Mouse (Mus musculus): ENCODE data around the gene Eml2. TPM values are rescaled to one million over a fixed set of nuclear protein-coding genes. Genes with fewer than 3 reads are reported as not detected.
A peak's percentile ranks its signal among the peaks of the same experiment; 100 is the strongest.

The Eml2 gene
- polyA plus RNA-seq, 1 experiment from 2014 or later: 17.9 TPM

- TF ChIP-seq EP300 (IDR thresholded peaks at IDR 0.05) (no peak), CTCF (IDR thresholded peaks at IDR 0.05) (no peak)
- peak; percentile 66 for ATAC-seq
- Histone ChIP-seq H3K36me3 (ENCODE audit: insufficient read depth, low read length) (no peaks in the 10 kb centered on the region), H3K4me2 (replicated peaks; ENCODE audit: low read depth, low read length) (no peak overlapping the region), H3K4me1 (ENCODE audit: insufficient read depth, low read depth, low read length) (no peaks in the 10 kb centered on the region), H3K9ac (replicated peaks; ENCODE audit: low read depth) (no peak overlapping the region), H3K27ac (ENCODE audit: low read length) (no peak overlapping the region), H3K4me3 (ENCODE audit: low read depth, low read length) (no peak overlapping the region), H3K9me3 (ENCODE audit: low read length) (no peaks in the 10 kb centered on the region), H3K27me3 (replicated peaks; ENCODE audit: insufficient read depth, low read length) (no peaks in the 10 kb centered on the region)
- WGBS: 6% methylated on average over 2 of the region's 3 CpGs
- DNase-seq (ENCODE audit: low spot score): no peak
Observed at GRCm38 (mm10) chr7:19217944-19218343, 41.7 kb downstream of the Eml2 start.

GRCm38 (mm10) chr7:19220061-19220460 lies 43.8 kb downstream of the Eml2 start:
- Histone ChIP-seq H3K36me3 (ENCODE audit: insufficient read depth, low read length) (no peaks in the 10 kb centered on the region), H3K4me3 (ENCODE audit: low read depth, low read length) (no peak overlapping the region), H3K9ac (replicated peaks; ENCODE audit: low read depth) (no peak overlapping the region), H3K4me1 (ENCODE audit: insufficient read depth, low read depth, low read length) (no peaks in the 10 kb centered on the region), H3K27me3 (replicated peaks; ENCODE audit: insufficient read depth, low read length) (no peaks in the 10 kb centered on the region), H3K4me2 (replicated peaks; ENCODE audit: low read depth, low read length) (no peak overlapping the region), H3K27ac (ENCODE audit: low read length) (no peak overlapping the region), H3K9me3 (ENCODE audit: low read length) (no peaks in the 10 kb centered on the region)
- WGBS: 59% methylated on average over 3 of the region's 3 CpGs
- ATAC-seq (no peak), DNase-seq (ENCODE audit: low spot score) (no peak)
- no peak for TF ChIP-seq EP300 (IDR thresholded peaks at IDR 0.05)
- TF ChIP-seq CTCF (IDR thresholded peaks at IDR 0.05): peak; percentile 22; the same call in 1 of the 2 replicates

- no peak overlapping the region for H3K4me3 ChIP-seq (ENCODE audit: low read depth, low read length)
- TF ChIP-seq CTCF (IDR thresholded peaks at IDR 0.05): no peak
- TF ChIP-seq EP300 (IDR thresholded peaks at IDR 0.05): no peak
- ATAC-seq: no peak
- DNase-seq (ENCODE audit: low spot score): no peak
- H3K4me1 ChIP-seq (ENCODE audit: insufficient read depth, low read depth, low read length): peaks cover 5% of the 10 kb centered on the region; the same call in 1 of the 2 replicates
- no peak overlapping the region for H3K4me2 ChIP-seq (replicated peaks; ENCODE audit: low read depth, low read length)
- H3K27me3 ChIP-seq (replicated peaks; ENCODE audit: insufficient read depth, low read length): no peaks in the 10 kb centered on the region
- no peaks in the 10 kb centered on the region for H3K9me3 ChIP-seq (ENCODE audit: low read length)
- H3K36me3 ChIP-seq (ENCODE audit: insufficient read depth, low read length): no peaks in the 10 kb centered on the region
- WGBS: 89% methylated on average over 16 of the region's 16 CpGs
- H3K27ac ChIP-seq (ENCODE audit: low read length): no peak overlapping the region
- H3K9ac ChIP-seq (replicated peaks; ENCODE audit: low read depth): no peak overlapping the region
Observed at GRCm38 (mm10) chr7:19222189-19222588, 46.0 kb downstream of the Eml2 start.

GRCm38 (mm10) chr7:19222875-19223274 lies 46.7 kb downstream of the Eml2 start:
- Histone ChIP-seq H3K27ac (ENCODE audit: low read length) (no peak overlapping the region), H3K4me3 (ENCODE audit: low read depth, low read length) (no peak overlapping the region), H3K9me3 (ENCODE audit: low read length) (no peaks in the 10 kb centered on the region), H3K9ac (replicated peaks; ENCODE audit: low read depth) (no peak overlapping the region), H3K4me1 (ENCODE audit: insufficient read depth, low read depth, low read length) (peaks cover 5% of the 10 kb centered on the region; the same call in 1 of the 2 replicates), H3K27me3 (replicated peaks; ENCODE audit: insufficient read depth, low read length) (no peaks in the 10 kb centered on the region), H3K4me2 (replicated peaks; ENCODE audit: low read depth, low read length) (no peak overlapping the region), H3K36me3 (ENCODE audit: insufficient read depth, low read length) (no peaks in the 10 kb centered on the region)
- TF ChIP-seq EP300 (IDR thresholded peaks at IDR 0.05) (no peak), CTCF (IDR thresholded peaks at IDR 0.05) (no peak)
- ATAC-seq: no peak
- DNase-seq (ENCODE audit: low spot score): no peak
- 81% methylated on average over 14 of the region's 14 CpGs for WGBS

DNA sequence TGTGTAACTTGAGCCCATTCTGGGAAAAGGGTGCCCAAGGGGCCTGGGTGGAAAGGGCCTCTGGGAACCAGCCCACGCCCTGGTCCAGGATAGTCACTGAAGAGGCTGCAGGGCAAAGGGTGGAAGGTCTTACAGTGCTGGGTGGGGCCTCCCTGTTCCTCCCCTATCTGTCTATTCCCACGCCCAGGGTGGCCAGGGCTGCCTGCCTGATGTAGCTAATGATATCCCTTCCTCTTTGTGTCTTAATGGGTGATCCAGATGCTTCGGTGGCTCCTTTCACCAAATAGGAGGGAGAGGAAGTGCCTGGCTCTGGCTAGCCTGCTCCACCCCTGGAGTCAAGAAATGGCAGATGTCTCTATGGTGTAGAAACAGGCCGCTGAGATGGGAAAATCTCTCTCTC lies 48.7 kb downstream of the Eml2 start:
- no peaks in the 10 kb centered on the region for H3K36me3 ChIP-seq (ENCODE audit: insufficient read depth, low read length)

DNA sequence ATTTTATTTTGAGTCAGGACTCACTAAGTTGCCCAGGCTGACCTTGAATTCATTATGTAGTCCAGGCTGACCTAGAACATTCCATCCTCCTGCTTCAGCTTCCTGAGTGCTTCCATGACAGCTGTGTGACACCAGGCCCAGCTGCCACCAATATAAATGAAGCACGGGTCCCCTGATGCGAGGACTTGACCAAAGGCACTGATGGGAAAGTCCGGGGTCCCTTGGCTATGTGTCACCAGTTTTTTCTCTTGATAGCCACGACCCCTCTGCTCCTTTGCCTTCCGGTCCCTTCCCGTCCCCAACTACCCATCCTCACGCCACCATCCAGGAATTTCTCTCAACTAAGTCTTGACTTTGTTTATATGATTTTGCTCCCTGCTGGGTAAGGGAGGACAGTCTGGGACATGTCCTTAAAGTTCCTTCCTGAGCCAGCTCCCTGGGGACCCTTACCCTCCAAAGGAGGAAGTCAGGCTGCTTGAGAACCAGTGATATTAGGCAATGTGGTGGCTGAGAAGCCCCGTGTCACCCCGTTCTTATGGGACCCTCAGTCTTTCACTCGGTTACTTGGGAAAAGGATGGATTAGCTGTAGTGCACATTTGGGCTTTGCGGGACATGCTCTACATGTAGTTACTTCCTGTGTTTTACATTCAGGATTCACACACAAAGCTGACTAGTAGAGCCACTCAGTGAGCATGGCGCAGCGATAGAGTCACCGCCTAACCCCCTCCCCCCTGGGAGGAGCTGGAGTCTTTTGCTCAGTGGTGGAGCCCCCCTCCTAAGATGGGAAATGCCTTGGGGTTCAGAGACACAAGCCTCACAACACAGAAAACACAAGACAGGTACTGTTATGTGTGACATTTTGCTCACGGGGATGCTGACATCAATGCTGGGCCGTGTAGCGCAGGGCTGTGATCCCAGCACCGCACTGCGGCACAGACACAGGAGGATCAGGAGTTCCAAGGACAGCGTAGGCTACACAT lies 50.9 kb downstream of the Eml2 start:
- H3K27ac ChIP-seq (ENCODE audit: low read length): peak overlapping the region; percentile 96
- TF ChIP-seq EP300 (IDR thresholded peaks at IDR 0.05) (no peak), CTCF (IDR thresholded peaks at IDR 0.05) (no peak)
- peak; percentile 2 for ATAC-seq
- DNase-seq (ENCODE audit: low spot score): peak; percentile 76
- 9% methylated on average over 20 of the region's 20 CpGs for WGBS
- no peaks in the 10 kb centered on the region for H3K36me3 ChIP-seq (ENCODE audit: insufficient read depth, low read length)
- peak overlapping the region; percentile 64 for H3K4me3 ChIP-seq (ENCODE audit: low read depth, low read length)
- peak overlapping the region; percentile 68 for H3K9ac ChIP-seq (replicated peaks; ENCODE audit: low read depth)
- no peaks in the 10 kb centered on the region for H3K9me3 ChIP-seq (ENCODE audit: low read length)
- no peaks in the 10 kb centered on the region for H3K27me3 ChIP-seq (replicated peaks; ENCODE audit: insufficient read depth, low read length)
- peaks cover 8% of the 10 kb centered on the region for H3K4me1 ChIP-seq (ENCODE audit: insufficient read depth, low read depth, low read length)
- peak overlapping the region; percentile 78 for H3K4me2 ChIP-seq (replicated peaks; ENCODE audit: low read depth, low read length)

More for the DNA sequence above, 48.7 kb downstream of the Eml2 start:
- H3K27me3 ChIP-seq (replicated peaks; ENCODE audit: insufficient read depth, low read length): no peaks in the 10 kb centered on the region
- H3K27ac ChIP-seq (ENCODE audit: low read length): no peak overlapping the region
- ATAC-seq: no peak
- no peak overlapping the region for H3K9ac ChIP-seq (replicated peaks; ENCODE audit: low read depth)
- no peaks in the 10 kb centered on the region for H3K9me3 ChIP-seq (ENCODE audit: low read length)
- H3K4me2 ChIP-seq (replicated peaks; ENCODE audit: low read depth, low read length): no peak overlapping the region
- no peak overlapping the region for H3K4me3 ChIP-seq (ENCODE audit: low read depth, low read length)
- H3K4me1 ChIP-seq (ENCODE audit: insufficient read depth, low read depth, low read length): peaks cover 8% of the 10 kb centered on the region
- WGBS: 84% methylated on average over 4 of the region's 4 CpGs
- no peak for TF ChIP-seq EP300 (IDR thresholded peaks at IDR 0.05)
- TF ChIP-seq CTCF (IDR thresholded peaks at IDR 0.05): no peak
- DNase-seq (ENCODE audit: low spot score): no peak
